Mouse (Mus musculus) kidney, embryonic 14.5 days (tissue): ENCODE measurements around the gene 1700029H14Rik. TPM values are rescaled to one million over a fixed set of nuclear protein-coding genes. Genes with fewer than 3 reads are reported as not detected.

Experiments used
- ATAC-seq: fragments of 200-750 bp; cut with Nextera tagmentation; 2 replicates; pipeline ENCODE4 v1.8.0; 2017; ENCODE audit warnings: moderate number of reproducible peaks, mild to moderate bottlenecking, moderate TSS enrichment, moderate library complexity; ENCODE audit not compliant: low FRiP score, low TSS enrichment
- H3K27ac ChIP-seq: fragments of 300-500 bp; sonication (generic); 2 replicates; pipeline ENCODE4 v1.5.1; 2014; ENCODE audit warnings: low read depth, mild to moderate bottlenecking, low read length, moderate library complexity, mixed read lengths
- H3K27me3 ChIP-seq: fragments of 300-500 bp; sonication (generic); 2 replicates; pipeline ENCODE4 v1.6.1; 2014; ENCODE audit warnings: mild to moderate bottlenecking, low read length; ENCODE audit not compliant: control insufficient read depth, insufficient read depth
- H3K36me3 ChIP-seq: fragments of 300-500 bp; sonication (generic); 2 replicates; pipeline ENCODE4 v1.6.1; 2014; ENCODE audit warnings: low read length, mixed read lengths; ENCODE audit not compliant: control insufficient read depth, insufficient read depth
- H3K4me1 ChIP-seq: fragments of 300-500 bp; sonication (generic); 2 replicates; pipeline ENCODE4 v1.6.1; 2014; ENCODE audit warnings: low read length, mixed read lengths; ENCODE audit not compliant: control insufficient read depth, insufficient read depth
- H3K4me2 ChIP-seq: fragments of 300-500 bp; sonication (generic); replicated peaks from 2 replicates; pipeline ENCODE4 v1.6.1; 2014; ENCODE audit warnings: low read depth, mild to moderate bottlenecking, low read length
- H3K4me3 ChIP-seq: fragments of 300-500 bp; sonication (generic); 2 replicates; pipeline ENCODE4 v1.5.1; 2014; ENCODE audit warnings: mild to moderate bottlenecking, low read length
- H3K9ac ChIP-seq: fragments of 300-500 bp; sonication (generic); 2 replicates; pipeline ENCODE4 v1.6.1; 2014; ENCODE audit warnings: low read depth, mild to moderate bottlenecking, low read length, moderate library complexity
- H3K9me3 ChIP-seq: fragments of 300-500 bp; sonication (generic); 2 replicates; pipeline ENCODE4 v1.6.1; 2016; ENCODE audit warnings: low read length; ENCODE audit not compliant: control insufficient read depth
- WGBS: fragments of 180-500 bp; shearing (Covaris S2); extraction: QIAGEN DNeasy Blood & Tissue Kit; methylation state at CpG from one replicate; pipeline ENCODE4 v1.1.7; 2014; 5-methylcytosine and 5-hydroxymethylcytosine counted together
- polyA plus RNA-seq: library from polyadenylated mRNA; unstranded; fragments of >200 nt; fragmentation: Nextera tagmentation; extraction: Ambion mirVana; gene quantifications from 2 replicates; pipeline ENCODE4 v1.2.1, GENCODE M21; 2014

Gene 1700029H14Rik
- polyA plus RNA-seq, 1 experiment from 2014 or later, result not detected

GRCm38 (mm10) chr8:13557526-13557925, 4.7 kb downstream of the 1700029H14Rik start:
- Histone ChIP-seq H3K9me3 (no peaks in the 10 kb centered on the region), H3K27me3 (no peaks in the 10 kb centered on the region), H3K9ac (no peak overlapping the region), H3K4me1 (no peaks in the 10 kb centered on the region), H3K36me3 (no peaks in the 10 kb centered on the region), H3K27ac (no peak overlapping the region), H3K4me3 (no peak overlapping the region), H3K4me2 (no peak overlapping the region)
- ATAC-seq, result no peak
- WGBS, result 58% methylated on average over 2 of the region's 2 CpGs

- H3K4me2 ChIP-seq, result no peak overlapping the region
- H3K4me3 ChIP-seq, result no peak overlapping the region
- no peaks in the 10 kb centered on the region for H3K9me3 ChIP-seq
- H3K4me1 ChIP-seq, result no peaks in the 10 kb centered on the region
- ATAC-seq, result no peak
- H3K36me3 ChIP-seq, result no peaks in the 10 kb centered on the region
- H3K27ac ChIP-seq, result no peak overlapping the region
- no peak overlapping the region for H3K9ac ChIP-seq
- 89% methylated on average over 6 of the region's 6 CpGs for WGBS
- no peaks in the 10 kb centered on the region for H3K27me3 ChIP-seq
These were observed 10.8 kb downstream of the 1700029H14Rik start for GRCm38 (mm10) chr8:13551574-13551830.

- H3K27ac ChIP-seq, result no peak overlapping the region
- no peaks in the 10 kb centered on the region for H3K36me3 ChIP-seq
- no peaks in the 10 kb centered on the region for H3K9me3 ChIP-seq
- peak; percentile 92 for ATAC-seq
- no peaks in the 10 kb centered on the region for H3K27me3 ChIP-seq
- no peaks in the 10 kb centered on the region for H3K4me1 ChIP-seq
- no peak overlapping the region for H3K4me3 ChIP-seq
- H3K4me2 ChIP-seq, result no peak overlapping the region
- H3K9ac ChIP-seq, result no peak overlapping the region
- WGBS, result 52% methylated on average over 9 of the region's 9 CpGs
These were observed 11.3 kb downstream of the 1700029H14Rik start for GRCm38 (mm10) chr8:13550718-13551573.

- Histone ChIP-seq H3K4me3 (no peak overlapping the region), H3K27ac (no peak overlapping the region), H3K36me3 (no peaks in the 10 kb centered on the region), H3K4me2 (no peak overlapping the region), H3K9me3 (no peaks in the 10 kb centered on the region), H3K4me1 (no peaks in the 10 kb centered on the region), H3K9ac (no peak overlapping the region), H3K27me3 (no peaks in the 10 kb centered on the region)
- WGBS, result 59% methylated on average over 9 of the region's 9 CpGs
- no peak for ATAC-seq
These were observed 13.4 kb downstream of the 1700029H14Rik start for GRCm38 (mm10) chr8:13548831-13549230.

GRCm38 (mm10) chr8:13548235-13548634, 14.0 kb downstream of the 1700029H14Rik start:
- WGBS, result 37% methylated on average over 4 of the region's 4 CpGs

GRCm38 (mm10) chr8:13546421-13546820, 15.8 kb downstream of the 1700029H14Rik start:
- H3K27ac ChIP-seq, result no peak overlapping the region
- ATAC-seq, result no peak

More at GRCm38 (mm10) chr8:13548235-13548634, 14.0 kb downstream of the 1700029H14Rik start:
- ATAC-seq, result peak; percentile 41; the same call in 1 of the 2 replicates
- H3K9me3 ChIP-seq, result no peaks in the 10 kb centered on the region
- no peaks in the 10 kb centered on the region for H3K36me3 ChIP-seq
- no peaks in the 10 kb centered on the region for H3K4me1 ChIP-seq
- no peak overlapping the region for H3K4me2 ChIP-seq
- no peak overlapping the region for H3K9ac ChIP-seq
- no peaks in the 10 kb centered on the region for H3K27me3 ChIP-seq
- no peak overlapping the region for H3K4me3 ChIP-seq
- H3K27ac ChIP-seq, result no peak overlapping the region

GRCm38 (mm10) chr8:13541526-13541925, 20.7 kb downstream of the 1700029H14Rik start:
- no peak overlapping the region for H3K4me3 ChIP-seq
- no peak overlapping the region for H3K9ac ChIP-seq
- H3K4me1 ChIP-seq, result no peaks in the 10 kb centered on the region
- H3K36me3 ChIP-seq, result no peaks in the 10 kb centered on the region
- no peak overlapping the region for H3K4me2 ChIP-seq
- no peak for ATAC-seq
- H3K27me3 ChIP-seq, result no peaks in the 10 kb centered on the region
- H3K9me3 ChIP-seq, result no peaks in the 10 kb centered on the region
- H3K27ac ChIP-seq, result no peak overlapping the region
- WGBS, result 74% methylated on average over 5 of the region's 5 CpGs

More at GRCm38 (mm10) chr8:13546421-13546820, 15.8 kb downstream of the 1700029H14Rik start:
- H3K4me1 ChIP-seq, result no peaks in the 10 kb centered on the region
- WGBS, result 81% methylated on average over 4 of the region's 4 CpGs
- H3K9ac ChIP-seq, result no peak overlapping the region
- H3K27me3 ChIP-seq, result no peaks in the 10 kb centered on the region
- H3K9me3 ChIP-seq, result no peaks in the 10 kb centered on the region
- no peak overlapping the region for H3K4me3 ChIP-seq
- H3K4me2 ChIP-seq, result no peak overlapping the region
- H3K36me3 ChIP-seq, result no peaks in the 10 kb centered on the region

GRCm38 (mm10) chr8:13540122-13540521, 22.1 kb downstream of the 1700029H14Rik start:
- no peak overlapping the region for H3K9ac ChIP-seq
- H3K27me3 ChIP-seq, result no peaks in the 10 kb centered on the region
- no peaks in the 10 kb centered on the region for H3K4me1 ChIP-seq
- no peaks in the 10 kb centered on the region for H3K9me3 ChIP-seq
- ATAC-seq, result no peak
- 87% methylated on average over 5 of the region's 5 CpGs for WGBS
- H3K4me3 ChIP-seq, result no peak overlapping the region
- H3K36me3 ChIP-seq, result no peaks in the 10 kb centered on the region
- no peak overlapping the region for H3K4me2 ChIP-seq
- H3K27ac ChIP-seq, result no peak overlapping the region

GRCm38 (mm10) chr8:13538821-13539220, 23.4 kb downstream of the 1700029H14Rik start:
- H3K27me3 ChIP-seq, result no peaks in the 10 kb centered on the region
- no peak overlapping the region for H3K4me2 ChIP-seq
- H3K4me1 ChIP-seq, result no peaks in the 10 kb centered on the region
- H3K9ac ChIP-seq, result no peak overlapping the region
- H3K4me3 ChIP-seq, result no peak overlapping the region
- H3K9me3 ChIP-seq, result no peaks in the 10 kb centered on the region
- H3K27ac ChIP-seq, result no peak overlapping the region
- no peak for ATAC-seq
- no peaks in the 10 kb centered on the region for H3K36me3 ChIP-seq
- WGBS, result 72% methylated on average over 6 of the region's 6 CpGs
